Mouse (Mus musculus): ENCODE results near the gene Eprs. TPM values are rescaled to one million over a fixed set of nuclear protein-coding genes. Genes with fewer than 3 reads are reported as not detected.

Gene Eprs
- total RNA-seq (2023): 120 TPM

DNA sequence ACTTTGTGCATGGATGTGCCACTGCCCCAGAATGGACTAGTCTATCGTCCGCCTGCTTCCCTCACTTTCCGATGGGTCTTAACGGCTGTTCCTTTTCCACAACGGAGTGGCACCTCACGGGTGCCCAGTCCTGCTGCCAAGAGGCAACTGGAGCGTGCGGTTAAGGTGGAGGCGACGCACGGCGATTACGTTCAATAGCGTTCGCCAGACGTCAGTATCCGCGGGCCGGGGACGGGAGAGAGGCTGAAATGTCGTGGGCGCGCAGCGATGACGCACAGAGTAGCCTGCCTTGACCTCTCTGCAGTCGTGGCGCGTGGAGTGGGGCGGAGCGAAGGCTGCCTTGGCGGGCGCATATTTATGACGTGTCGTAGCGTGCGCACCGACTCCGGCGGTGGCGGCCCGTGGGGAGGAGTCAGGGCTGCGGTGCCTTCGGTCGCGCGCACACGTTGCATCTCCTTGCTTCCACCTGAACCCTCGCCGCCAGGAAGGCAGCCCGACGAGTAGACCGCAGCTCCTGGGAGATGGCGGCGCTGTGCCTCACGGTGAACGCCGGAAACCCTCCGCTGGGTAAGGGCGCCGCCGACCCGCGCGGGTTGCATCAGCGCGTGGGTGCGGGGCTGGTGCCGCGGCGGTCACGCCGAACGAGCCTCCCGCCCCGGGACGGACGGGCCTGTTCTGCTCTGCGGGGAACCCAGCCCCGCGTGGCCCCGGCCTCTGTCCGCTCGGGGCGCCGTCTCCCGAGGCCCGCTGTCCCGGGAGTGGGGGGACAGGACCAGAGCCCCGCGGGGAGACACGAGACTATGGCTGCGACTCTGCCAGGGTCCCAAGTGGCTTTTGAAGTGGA is at the start of gene Eprs:
TSS of gene Eprs (plus strand) at position 368 of the 844 bp plus-strand sequence.

DNA sequence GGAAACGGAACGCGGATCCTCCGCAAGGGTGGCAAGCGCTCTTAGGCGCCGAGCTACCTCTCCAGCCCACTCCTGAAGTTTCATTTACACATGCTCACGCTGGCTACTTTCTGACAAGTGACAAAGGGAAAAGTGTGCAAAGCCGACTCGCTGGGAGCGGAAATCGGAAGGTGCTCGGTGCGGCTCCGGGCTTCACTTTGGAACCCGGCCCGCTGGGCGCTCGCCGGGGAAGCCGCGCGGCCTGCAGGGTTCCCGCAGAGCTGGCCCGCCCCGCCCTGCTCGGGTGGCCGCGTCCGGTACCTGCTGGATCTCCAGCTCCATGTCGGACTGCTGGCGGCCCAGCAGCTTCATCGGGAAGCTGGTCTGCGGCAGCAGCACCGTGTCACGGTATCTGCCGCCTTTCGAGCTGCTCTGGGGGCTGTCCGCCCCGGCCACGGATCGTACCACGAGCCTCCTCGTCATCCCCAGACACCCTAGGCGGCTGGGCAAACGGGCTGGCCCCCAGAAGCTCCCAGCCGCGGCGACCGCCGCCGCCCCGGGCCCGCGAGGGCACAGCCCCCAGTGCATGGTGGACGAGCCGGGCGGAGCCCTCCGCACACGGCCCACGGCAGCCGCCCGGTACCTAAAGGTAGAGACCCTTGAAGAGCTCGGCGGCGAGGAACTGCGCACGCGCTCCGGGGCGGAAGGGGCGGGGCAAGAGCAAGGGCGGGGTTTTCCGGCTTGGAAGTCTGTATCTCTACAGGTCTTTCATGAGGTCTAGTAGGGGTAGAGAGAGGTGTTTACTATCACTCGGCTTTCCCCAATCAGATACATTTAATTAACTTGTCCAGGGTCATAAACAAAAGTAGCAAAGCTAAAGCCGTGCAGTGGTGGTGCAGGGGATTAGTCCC is 33.9 kb upstream of the Eprs start, which contains the start of gene Iars2:
TSS of gene Iars2 (minus strand) at position 676 of the 890 bp plus-strand sequence.

DNA sequence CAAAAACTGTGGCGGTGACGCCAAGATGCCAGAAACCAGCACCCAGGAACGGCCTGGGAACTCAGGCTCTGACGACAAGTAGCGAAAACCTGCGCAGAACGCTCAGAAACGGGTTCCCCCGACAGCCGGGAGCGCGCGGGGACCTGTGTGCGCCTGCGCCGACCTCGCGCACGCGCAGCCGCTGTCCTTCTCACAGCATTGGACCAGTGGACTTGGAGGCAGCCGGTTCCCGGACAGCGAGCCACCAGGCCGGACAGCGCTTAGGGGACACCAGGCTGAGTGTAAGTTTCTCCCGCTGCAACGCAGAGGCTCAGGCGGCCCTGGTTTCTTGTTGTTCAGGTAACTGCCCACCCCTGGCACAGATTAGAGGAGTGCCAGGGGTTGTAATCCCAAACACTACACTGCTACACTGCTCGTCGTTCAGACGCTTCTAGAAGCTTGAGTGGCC is 30.8 kb upstream of the Eprs start, which contains the start of gene Bpnt1:
TSS of gene Bpnt1 (plus strand) at position 167 of the 448 bp plus-strand sequence.

DNA sequence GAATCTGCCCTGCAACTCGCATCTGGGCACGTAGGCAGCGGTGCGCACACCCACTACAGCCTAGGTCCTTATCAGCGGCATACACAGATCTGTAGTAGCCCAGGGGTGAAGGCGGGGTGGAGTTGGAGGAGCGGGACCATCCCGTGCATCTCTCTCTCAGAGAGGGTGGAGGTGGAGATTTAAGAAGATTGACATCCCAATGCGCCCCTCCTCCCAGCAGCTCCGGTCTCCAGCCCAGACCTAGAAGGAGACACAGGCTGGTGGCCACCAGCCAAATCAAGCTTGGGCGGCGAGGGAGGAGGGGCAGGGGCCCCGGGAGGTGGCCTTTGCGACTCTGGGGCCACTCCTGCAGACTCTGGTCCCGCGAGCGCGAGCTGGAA is 91.7 kb downstream of the Eprs start, which contains the start of gene Slc30a10:
TSS of gene Slc30a10 (plus strand) at position 274 of the 380 bp plus-strand sequence.

Other genes with a start within 250 kb of the Eprs start
- gene Rab3gap2, start 158.9 kb upstream of the Eprs start, total RNA-seq (2023): 51.1 TPM
- gene Iars2, start 33.6 kb upstream of the Eprs start, total RNA-seq (2023): 32.6 TPM
- 17.9 TPM for gene Bpnt1, start 30.9 kb upstream of the Eprs start, total RNA-seq (2023)
- gene Slc30a10, start 91.8 kb downstream of the Eprs start, total RNA-seq (2023): not detected

Data from CD4-positive naive resting alpha-beta T cell, adult 76 days (primary cell).